Mouse (Mus musculus): ENCODE results near the gene Lhfp. TPM values are rescaled to one million over a fixed set of nuclear protein-coding genes. Genes with fewer than 3 reads are reported as not detected.

Lhfp gene
- polyA plus RNA-seq, 1 experiment from 2014 or later, result 39.9 TPM

DNA sequence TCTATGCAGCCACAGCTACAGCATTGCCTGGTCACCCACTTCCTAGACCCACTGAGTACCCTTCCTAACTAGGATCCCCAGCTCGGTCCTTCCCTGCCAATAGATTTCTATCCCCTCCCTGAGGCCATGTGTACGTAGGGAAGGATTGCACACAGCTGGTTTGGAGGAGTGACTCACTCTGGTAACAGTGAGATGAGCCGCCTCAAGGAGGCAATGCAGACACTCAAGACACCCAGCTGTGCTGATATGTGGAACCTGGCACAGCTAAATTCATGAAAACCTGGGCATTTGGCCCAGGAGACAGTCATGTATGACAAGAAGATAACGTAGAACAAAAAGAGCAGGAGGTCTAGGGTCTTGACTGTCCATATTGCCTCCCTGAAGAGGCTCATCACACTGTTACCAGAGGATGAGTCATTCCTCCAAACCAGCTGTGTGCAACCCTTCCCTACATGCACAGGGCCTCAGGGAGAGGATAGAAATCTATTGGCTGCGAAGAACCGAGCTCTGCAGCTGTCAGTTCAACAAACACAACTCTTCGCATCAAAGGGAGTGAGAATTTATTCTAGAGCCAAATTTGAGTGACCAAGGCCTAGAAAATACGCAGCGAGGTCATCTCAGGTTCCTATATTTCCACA lies 204.4 kb downstream of the Lhfp start:
- 76% methylated on average over 9 of the region's 9 CpGs for WGBS
- DNase-seq (ENCODE audit: low spot score) (no peak), ATAC-seq (replicated peaks; ENCODE audit: low FRiP score, low TSS enrichment, low read depth) (no peak)
- no peaks in the 10 kb centered on the region for H3K9me3 ChIP-seq (ENCODE audit: control insufficient read depth, low read length)
- no peaks in the 10 kb centered on the region for H3K36me3 ChIP-seq (ENCODE audit: control insufficient read depth, insufficient read depth, low read length)
- H3K4me2 ChIP-seq (ENCODE audit: low read length), result no peak overlapping the region
- no peak overlapping the region for H3K9ac ChIP-seq (ENCODE audit: low read length)
- no peak overlapping the region for H3K27ac ChIP-seq (ENCODE audit: low read depth)
- H3K4me1 ChIP-seq (replicated peaks; ENCODE audit: control insufficient read depth, insufficient read depth, low read length), result no peaks in the 10 kb centered on the region
- no peaks in the 10 kb centered on the region for H3K27me3 ChIP-seq (replicated peaks; ENCODE audit: control insufficient read depth, insufficient read depth, low read length)
- no peak overlapping the region for H3K4me3 ChIP-seq (ENCODE audit: low read depth, low read length)

DNA sequence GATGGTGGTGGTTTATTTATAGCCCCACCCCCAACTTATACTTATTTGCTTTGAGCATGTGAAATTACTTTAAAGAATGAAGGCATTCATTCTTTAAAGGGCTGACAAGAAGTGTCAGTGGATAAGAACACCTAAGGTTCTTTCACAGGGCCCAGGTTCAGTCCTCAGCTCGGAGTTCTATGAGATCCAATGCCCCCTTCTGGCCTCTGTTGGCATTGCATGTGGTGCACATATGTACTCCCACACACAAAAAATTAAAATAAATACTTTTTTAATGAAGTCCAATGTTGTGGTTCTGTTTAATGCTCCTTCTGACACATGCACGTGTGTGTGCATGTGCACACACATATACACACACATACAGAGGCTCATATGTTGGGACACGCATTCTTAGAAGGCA lies 205.8 kb downstream of the Lhfp start:
- Histone ChIP-seq H3K9ac (ENCODE audit: low read length) (no peak overlapping the region), H3K4me3 (ENCODE audit: low read depth, low read length) (no peak overlapping the region), H3K27me3 (replicated peaks; ENCODE audit: control insufficient read depth, insufficient read depth, low read length) (no peaks in the 10 kb centered on the region), H3K9me3 (ENCODE audit: control insufficient read depth, low read length) (no peaks in the 10 kb centered on the region), H3K27ac (ENCODE audit: low read depth) (no peak overlapping the region), H3K4me1 (replicated peaks; ENCODE audit: control insufficient read depth, insufficient read depth, low read length) (no peaks in the 10 kb centered on the region), H3K4me2 (ENCODE audit: low read length) (no peak overlapping the region), H3K36me3 (ENCODE audit: control insufficient read depth, insufficient read depth, low read length) (no peaks in the 10 kb centered on the region)
- ATAC-seq (replicated peaks; ENCODE audit: low FRiP score, low TSS enrichment, low read depth), result no peak
- 77% methylated on average over 3 of the region's 3 CpGs for WGBS
- DNase-seq (ENCODE audit: low spot score), result peak; percentile 55

DNA sequence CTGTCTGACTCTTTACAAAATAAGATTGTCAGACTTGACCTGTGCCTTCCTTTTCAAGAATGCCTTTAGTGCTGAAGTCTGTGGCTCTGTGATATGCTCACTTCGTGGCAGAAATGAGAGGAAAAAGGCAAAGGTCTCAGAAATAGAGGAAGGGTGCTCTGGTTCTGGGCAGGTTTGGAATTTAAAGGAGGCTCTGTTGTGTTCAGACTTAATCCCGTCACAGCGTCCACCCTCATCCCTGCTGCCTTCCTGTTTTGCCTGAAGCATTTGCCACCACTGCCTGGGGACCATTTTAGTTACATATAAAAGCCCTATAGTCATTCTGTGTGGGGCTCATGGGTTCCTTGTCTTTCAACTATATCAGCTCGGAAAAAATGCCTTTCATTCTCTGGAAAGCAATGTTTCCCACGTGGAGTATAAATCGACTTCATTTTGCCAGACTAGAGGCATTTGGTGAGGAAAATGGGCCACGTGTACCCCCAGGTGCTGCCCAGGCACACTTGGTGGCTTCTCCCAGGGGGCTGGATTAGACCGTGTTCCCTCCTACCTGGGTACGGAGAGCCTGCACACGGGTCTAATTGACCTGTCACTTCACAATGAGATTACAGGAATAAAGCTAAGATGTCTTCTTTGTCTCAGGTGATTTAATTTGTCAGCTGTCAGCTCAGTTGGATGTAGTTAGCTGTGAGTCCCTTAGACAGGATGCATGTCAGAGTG lies 207.0 kb downstream of the Lhfp start:
- 55% methylated on average over 10 of the region's 10 CpGs for WGBS
- no peak overlapping the region for H3K9ac ChIP-seq (ENCODE audit: low read length)
- H3K4me2 ChIP-seq (ENCODE audit: low read length), result no peak overlapping the region
- no peak overlapping the region for H3K27ac ChIP-seq (ENCODE audit: low read depth)
- H3K4me3 ChIP-seq (ENCODE audit: low read depth, low read length), result no peak overlapping the region
- no peaks in the 10 kb centered on the region for H3K9me3 ChIP-seq (ENCODE audit: control insufficient read depth, low read length)
- DNase-seq (ENCODE audit: low spot score) (no peak), ATAC-seq (replicated peaks; ENCODE audit: low FRiP score, low TSS enrichment, low read depth) (no peak)
- no peaks in the 10 kb centered on the region for H3K36me3 ChIP-seq (ENCODE audit: control insufficient read depth, insufficient read depth, low read length)
- H3K4me1 ChIP-seq (replicated peaks; ENCODE audit: control insufficient read depth, insufficient read depth, low read length), result 0 out of 2 replicates have a peak, but pooled peaks cover 5% of the 10 kb centered on the region
- H3K27me3 ChIP-seq (replicated peaks; ENCODE audit: control insufficient read depth, insufficient read depth, low read length), result no peaks in the 10 kb centered on the region

DNA sequence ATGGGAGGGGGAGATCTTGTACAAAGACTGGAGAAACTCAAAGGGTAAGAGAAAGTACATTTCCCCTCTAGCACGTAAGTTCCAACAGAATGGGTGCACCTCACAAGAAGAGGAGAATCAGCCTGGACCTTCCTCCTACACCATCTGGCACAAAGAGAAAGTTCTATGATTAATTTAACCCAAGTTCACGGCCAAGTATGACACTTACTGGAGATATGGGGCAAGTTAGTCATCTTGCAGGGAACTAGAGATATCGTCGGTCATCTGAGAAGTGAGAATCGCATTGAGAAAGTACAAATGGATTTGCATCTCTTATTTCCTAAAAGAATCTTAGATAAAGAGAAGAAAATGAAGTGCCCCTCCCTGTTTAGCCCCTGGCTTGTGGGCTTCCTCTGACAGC lies 211.2 kb downstream of the Lhfp start:
- Histone ChIP-seq H3K9me3 (ENCODE audit: control insufficient read depth, low read length) (no peaks in the 10 kb centered on the region), H3K4me3 (ENCODE audit: low read depth, low read length) (no peak overlapping the region), H3K4me1 (replicated peaks; ENCODE audit: control insufficient read depth, insufficient read depth, low read length) (peaks cover 13% of the 10 kb centered on the region), H3K27me3 (replicated peaks; ENCODE audit: control insufficient read depth, insufficient read depth, low read length) (no peaks in the 10 kb centered on the region), H3K9ac (ENCODE audit: low read length) (no peak overlapping the region), H3K4me2 (ENCODE audit: low read length) (no peak overlapping the region), H3K27ac (ENCODE audit: low read depth) (no peak overlapping the region), H3K36me3 (ENCODE audit: control insufficient read depth, insufficient read depth, low read length) (no peaks in the 10 kb centered on the region)
- DNase-seq (ENCODE audit: low spot score) (no peak), ATAC-seq (replicated peaks; ENCODE audit: low FRiP score, low TSS enrichment, low read depth) (no peak)
- 83% methylated on average over 5 of the region's 5 CpGs for WGBS

DNA sequence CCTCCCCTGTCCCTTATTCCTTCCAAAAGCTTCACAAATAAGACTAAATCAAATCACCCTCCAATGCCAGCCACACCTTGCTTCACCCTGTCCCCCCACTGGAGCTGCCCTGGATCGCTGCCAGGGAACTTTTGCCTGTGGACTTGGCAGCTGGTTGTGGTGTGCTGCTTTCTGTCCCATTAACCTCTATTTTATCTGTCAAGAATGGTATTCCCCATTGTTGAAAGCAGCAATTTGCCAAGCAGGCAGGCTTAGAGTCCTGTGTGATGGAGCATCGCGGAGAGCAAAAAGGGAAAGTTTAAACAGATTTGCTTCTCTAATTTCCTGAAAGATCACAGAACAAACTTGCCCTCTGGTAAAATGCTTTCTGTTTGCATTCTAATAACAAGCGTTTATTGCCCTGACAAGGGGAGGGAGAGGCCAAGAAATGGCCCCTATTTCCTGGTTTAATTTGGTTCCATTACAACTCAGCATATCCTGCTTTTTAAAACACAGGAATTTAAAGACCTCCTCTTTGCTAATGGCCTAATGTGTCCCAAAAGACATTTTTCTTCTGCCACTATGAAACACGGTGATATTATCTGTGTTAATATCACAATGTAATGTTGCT lies 212.0 kb downstream of the Lhfp start:
- Histone ChIP-seq H3K27me3 (replicated peaks; ENCODE audit: control insufficient read depth, insufficient read depth, low read length) (no peaks in the 10 kb centered on the region), H3K27ac (ENCODE audit: low read depth) (0 out of 2 replicates have a peak overlapping the region, but pooled peaks have one; percentile 38), H3K4me2 (ENCODE audit: low read length) (no peak overlapping the region; the same call in 1 of the 2 replicates), H3K9me3 (ENCODE audit: control insufficient read depth, low read length) (no peaks in the 10 kb centered on the region), H3K4me3 (ENCODE audit: low read depth, low read length) (no peak overlapping the region), H3K9ac (ENCODE audit: low read length) (no peak overlapping the region), H3K36me3 (ENCODE audit: control insufficient read depth, insufficient read depth, low read length) (no peaks in the 10 kb centered on the region), H3K4me1 (replicated peaks; ENCODE audit: control insufficient read depth, insufficient read depth, low read length) (peaks cover 13% of the 10 kb centered on the region)
- ATAC-seq (replicated peaks; ENCODE audit: low FRiP score, low TSS enrichment, low read depth), result no peak
- DNase-seq (ENCODE audit: low spot score), result peak; percentile 66
- WGBS, result 10% methylated on average over 5 of the region's 5 CpGs

DNA sequence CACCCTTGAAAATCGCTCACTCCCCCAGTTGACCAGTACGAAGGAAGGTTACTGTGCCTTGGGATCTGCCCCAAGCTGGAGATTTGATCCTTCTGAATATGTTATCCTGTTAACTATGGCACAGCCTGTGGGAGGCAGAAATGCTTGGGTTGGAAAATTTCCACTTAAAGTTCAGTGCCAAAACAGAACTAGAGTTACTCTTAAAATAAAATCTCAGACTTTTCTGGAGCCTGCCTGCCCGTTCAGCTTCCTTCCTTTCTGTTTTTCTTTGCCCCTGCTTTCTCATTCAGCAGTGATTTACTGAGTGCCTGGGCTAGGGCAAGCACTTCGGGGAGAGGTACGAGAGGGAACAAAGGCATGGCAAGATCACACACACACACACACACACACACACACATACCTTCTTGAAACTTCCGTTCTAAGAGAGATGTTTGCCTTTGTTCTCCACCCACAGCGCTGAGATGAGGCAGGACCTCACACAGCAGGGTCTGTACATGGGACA lies 217.4 kb downstream of the Lhfp start:
- Histone ChIP-seq H3K4me3 (ENCODE audit: low read depth, low read length) (no peak overlapping the region), H3K36me3 (ENCODE audit: control insufficient read depth, insufficient read depth, low read length) (no peaks in the 10 kb centered on the region), H3K9me3 (ENCODE audit: control insufficient read depth, low read length) (no peaks in the 10 kb centered on the region), H3K27me3 (replicated peaks; ENCODE audit: control insufficient read depth, insufficient read depth, low read length) (no peaks in the 10 kb centered on the region), H3K27ac (ENCODE audit: low read depth) (no peak overlapping the region), H3K4me1 (replicated peaks; ENCODE audit: control insufficient read depth, insufficient read depth, low read length) (peaks cover 4% of the 10 kb centered on the region), H3K9ac (ENCODE audit: low read length) (no peak overlapping the region), H3K4me2 (ENCODE audit: low read length) (no peak overlapping the region)
- no peak for ATAC-seq (replicated peaks; ENCODE audit: low FRiP score, low TSS enrichment, low read depth)
- DNase-seq (ENCODE audit: low spot score), result no peak
- WGBS, result 29% methylated on average over 7 of the region's 7 CpGs

DNA sequence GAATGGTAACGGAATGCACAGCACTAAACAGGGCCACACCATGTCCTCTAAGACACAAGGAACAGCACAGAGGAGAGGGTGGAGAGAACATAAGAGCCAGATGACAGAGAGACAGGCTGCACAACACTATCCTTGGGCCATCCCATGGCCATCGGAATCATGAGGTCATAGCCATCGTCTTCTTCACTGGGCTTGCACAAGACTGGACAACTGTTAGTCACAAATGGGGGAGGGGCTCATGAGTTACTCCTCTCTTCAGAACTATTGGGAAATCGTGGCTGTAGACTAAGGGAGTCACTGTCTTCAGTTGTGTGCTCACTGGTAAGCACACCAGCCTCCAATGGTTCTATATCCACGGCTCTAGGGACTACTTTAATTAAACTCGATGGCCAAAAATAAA lies 224.8 kb downstream of the Lhfp start:
- Histone ChIP-seq H3K27me3 (replicated peaks; ENCODE audit: control insufficient read depth, insufficient read depth, low read length) (no peaks in the 10 kb centered on the region), H3K4me1 (replicated peaks; ENCODE audit: control insufficient read depth, insufficient read depth, low read length) (no peaks in the 10 kb centered on the region), H3K4me3 (ENCODE audit: low read depth, low read length) (no peak overlapping the region), H3K4me2 (ENCODE audit: low read length) (no peak overlapping the region), H3K36me3 (ENCODE audit: control insufficient read depth, insufficient read depth, low read length) (no peaks in the 10 kb centered on the region), H3K9me3 (ENCODE audit: control insufficient read depth, low read length) (no peaks in the 10 kb centered on the region), H3K27ac (ENCODE audit: low read depth) (no peak overlapping the region), H3K9ac (ENCODE audit: low read length) (no peak overlapping the region)
- DNase-seq (ENCODE audit: low spot score) (peak; percentile 9), ATAC-seq (replicated peaks; ENCODE audit: low FRiP score, low TSS enrichment, low read depth) (no peak)
- WGBS, result 90% methylated on average over 6 of the region's 6 CpGs

DNA sequence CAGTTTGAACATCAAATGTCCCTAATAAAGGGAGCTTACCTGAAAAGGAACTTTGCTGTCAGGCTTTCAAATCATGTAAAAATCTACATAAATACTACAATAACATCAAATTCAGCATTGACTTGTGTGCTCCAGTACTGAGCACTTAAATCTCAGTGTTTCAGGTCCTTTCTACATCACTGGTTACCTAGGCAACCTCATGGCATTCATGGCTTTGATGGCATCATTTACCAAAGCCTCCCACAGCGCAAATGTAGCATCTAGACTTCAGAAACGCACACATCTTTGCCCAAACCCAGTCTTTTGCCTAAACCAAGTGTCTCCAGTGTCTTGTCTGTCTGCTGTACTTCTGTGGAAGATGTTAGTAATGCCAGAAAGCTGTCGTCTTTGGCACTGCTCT lies 225.7 kb downstream of the Lhfp start:
- H3K9ac ChIP-seq (ENCODE audit: low read length), result no peak overlapping the region
- WGBS, result 81% methylated on average over 3 of the region's 3 CpGs
- H3K27me3 ChIP-seq (replicated peaks; ENCODE audit: control insufficient read depth, insufficient read depth, low read length), result no peaks in the 10 kb centered on the region
- no peaks in the 10 kb centered on the region for H3K4me1 ChIP-seq (replicated peaks; ENCODE audit: control insufficient read depth, insufficient read depth, low read length)
- DNase-seq (ENCODE audit: low spot score) (peak; percentile 33), ATAC-seq (replicated peaks; ENCODE audit: low FRiP score, low TSS enrichment, low read depth) (no peak)
- H3K4me3 ChIP-seq (ENCODE audit: low read depth, low read length), result no peak overlapping the region
- H3K4me2 ChIP-seq (ENCODE audit: low read length), result no peak overlapping the region
- H3K36me3 ChIP-seq (ENCODE audit: control insufficient read depth, insufficient read depth, low read length), result no peaks in the 10 kb centered on the region
- no peak overlapping the region for H3K27ac ChIP-seq (ENCODE audit: low read depth)
- H3K9me3 ChIP-seq (ENCODE audit: control insufficient read depth, low read length), result no peaks in the 10 kb centered on the region
